Mouse (Mus musculus) layer of hippocampus, adult 9-10 months (tissue): ENCODE data around the gene Gucy2e.
A peak's percentile ranks its signal among the peaks of the same experiment; 100 is the strongest.

Source experiments
- DNase-seq: peaks from one replicate; pipeline ENCODE4 v3.0.0; 2022; ENCODE audit warnings: low spot score

Gene Gucy2e

GRCm38 (mm10) chr11:69236926-69237260, at the start of gene Gucy2e:
TSS of gene Gucy2e (minus strand) at chr11:69237036.
- DNase-seq, result no peak

GRCm38 (mm10) chr11:69277267-69277666, 40.4 kb upstream of the Gucy2e start:
- no peak for DNase-seq

GRCm38 (mm10) chr11:69276081-69276480, 39.2 kb upstream of the Gucy2e start:
- DNase-seq, result no peak

GRCm38 (mm10) chr11:69275650-69276049, 38.8 kb upstream of the Gucy2e start:
- DNase-seq, result no peak

GRCm38 (mm10) chr11:69272122-69272740, 35.4 kb upstream of the Gucy2e start:
- DNase-seq, result peak; percentile 72

GRCm38 (mm10) chr11:69269575-69269974, 32.7 kb upstream of the Gucy2e start:
- peak; percentile 65 for DNase-seq

GRCm38 (mm10) chr11:69268100-69268499, 31.3 kb upstream of the Gucy2e start:
- DNase-seq, result no peak

- no peak for DNase-seq
Measured at GRCm38 (mm10) chr11:69267341-69267740, 30.5 kb upstream of the Gucy2e start.

GRCm38 (mm10) chr11:69266253-69266652, 29.4 kb upstream of the Gucy2e start:
- DNase-seq, result peak; percentile 59

GRCm38 (mm10) chr11:69265410-69265809, 28.6 kb upstream of the Gucy2e start:
- DNase-seq, result no peak

- no peak for DNase-seq
Measured at GRCm38 (mm10) chr11:69264276-69264675, 27.4 kb upstream of the Gucy2e start.

- no peak for DNase-seq
Measured at GRCm38 (mm10) chr11:69260111-69260510, 23.3 kb upstream of the Gucy2e start.

GRCm38 (mm10) chr11:69258287-69258686, 21.5 kb upstream of the Gucy2e start:
- no peak for DNase-seq

- DNase-seq, result no peak
Measured at GRCm38 (mm10) chr11:69257807-69258206, 21.0 kb upstream of the Gucy2e start.

- DNase-seq, result no peak
Measured at GRCm38 (mm10) chr11:69257072-69257471, 20.2 kb upstream of the Gucy2e start.

- no peak for DNase-seq
Measured at GRCm38 (mm10) chr11:69254808-69255207, 18.0 kb upstream of the Gucy2e start.

- DNase-seq, result no peak
Measured at GRCm38 (mm10) chr11:69253131-69253530, 16.3 kb upstream of the Gucy2e start.

- no peak for DNase-seq
Measured at GRCm38 (mm10) chr11:69251953-69252352, 15.1 kb upstream of the Gucy2e start.

GRCm38 (mm10) chr11:69251135-69251842, 14.5 kb upstream of the Gucy2e start:
- no peak for DNase-seq

GRCm38 (mm10) chr11:69250106-69250505, 13.3 kb upstream of the Gucy2e start:
- no peak for DNase-seq

GRCm38 (mm10) chr11:69249131-69249530, 12.3 kb upstream of the Gucy2e start:
- DNase-seq, result no peak

- DNase-seq, result no peak
Measured at GRCm38 (mm10) chr11:69245643-69246042, 8.8 kb upstream of the Gucy2e start.

GRCm38 (mm10) chr11:69244911-69245310, 8.1 kb upstream of the Gucy2e start:
- peak; percentile 26 for DNase-seq
